Mouse (Mus musculus): ENCODE results near the gene Dusp5.
A peak's percentile ranks its signal among the peaks of the same experiment; 100 is the strongest.
"Not testable (repeated sequence)": the region's sequence is repeated elsewhere in the genome, so short reads cannot be mapped to it uniquely, and the experiment has no call there.

Gene Dusp5

DNA sequence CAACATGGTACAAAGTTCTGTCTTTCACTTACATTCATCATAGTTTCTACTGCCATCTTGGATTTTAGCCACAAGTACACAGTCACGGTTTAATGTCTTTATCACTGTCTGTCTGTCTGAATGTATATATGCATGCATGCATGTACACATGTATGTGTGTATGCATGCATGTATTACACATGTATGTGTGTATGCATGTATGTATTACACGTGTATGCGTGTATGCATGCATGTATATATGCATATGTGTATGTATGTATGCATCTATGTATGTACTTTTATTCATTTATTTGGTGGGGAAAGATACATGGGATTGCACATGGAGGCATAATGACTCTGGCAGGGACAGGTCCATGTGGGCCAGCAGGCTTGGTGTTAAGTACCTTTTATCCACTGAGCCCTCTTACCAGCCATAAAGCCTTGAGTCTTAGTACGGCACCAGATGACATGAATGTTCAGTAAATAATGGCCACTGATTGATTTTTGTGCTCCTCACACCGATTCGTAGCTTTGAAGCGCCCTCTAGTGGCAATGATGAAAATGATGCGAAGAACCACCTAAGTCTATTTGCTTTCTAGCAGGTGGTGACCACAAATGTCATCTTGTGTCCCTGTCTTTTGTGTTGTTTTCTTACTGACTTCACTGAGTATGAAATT, 49.8 kb downstream of the Dusp5 start:
- DNase-seq, result peak; percentile 46

GRCm38 (mm10) chr19:53580271-53580670, 51.4 kb downstream of the Dusp5 start:
- not testable (repeated sequence) for DNase-seq

GRCm38 (mm10) chr19:53587686-53588085, 58.8 kb downstream of the Dusp5 start:
- DNase-seq, result not testable (repeated sequence)

GRCm38 (mm10) chr19:53588968-53589367, 60.1 kb downstream of the Dusp5 start, which contains the start of gene Nutf2-ps1:
Gene Nutf2-ps1, minus strand, starts transcription at chr19:53589068.
- DNase-seq, result not testable (repeated sequence)

Measured in right cerebral cortex, postnatal 14 days (tissue).